Mouse (Mus musculus): ENCODE measurements around the gene Gm21987. TPM values are rescaled to one million over a fixed set of nuclear protein-coding genes. Genes with fewer than 3 reads are reported as not detected.

The Gm21987 gene
- polyA plus RNA-seq, 1 experiment from 2014 or later: not detected

- WGBS (ENCODE audit: insufficient replicate concordance): 38% methylated on average over 7 of the region's 7 CpGs
- no peak for ATAC-seq
These were observed 16.8 kb downstream of the Gm21987 start for GRCm38 (mm10) chr16:38363657-38364056.

GRCm38 (mm10) chr16:38365390-38365789, 18.6 kb downstream of the Gm21987 start:
- peaks cover 75% of the 10 kb centered on the region for H3K4me1 ChIP-seq
- H3K27me3 ChIP-seq (replicated peaks): no peaks in the 10 kb centered on the region
- no peak overlapping the region for H3K9ac ChIP-seq
- no peak for ATAC-seq
- H3K9me3 ChIP-seq (replicated peaks): no peaks in the 10 kb centered on the region
- H3K36me3 ChIP-seq: no peaks in the 10 kb centered on the region
- 85% methylated on average over 10 of the region's 10 CpGs for WGBS (ENCODE audit: insufficient replicate concordance)
- no peak overlapping the region for H3K4me3 ChIP-seq
- 0 out of 2 replicates have a peak overlapping the region, but pooled peaks have one; percentile 2 for H3K27ac ChIP-seq
- H3K4me2 ChIP-seq: no peak overlapping the region

More at GRCm38 (mm10) chr16:38363657-38364056, 16.8 kb downstream of the Gm21987 start:
- Histone ChIP-seq H3K27ac (no peak overlapping the region), H3K4me3 (no peak overlapping the region), H3K36me3 (no peaks in the 10 kb centered on the region), H3K4me1 (peaks cover 65% of the 10 kb centered on the region), H3K27me3 (replicated peaks) (no peaks in the 10 kb centered on the region), H3K9ac (no peak overlapping the region), H3K9me3 (replicated peaks) (no peaks in the 10 kb centered on the region), H3K4me2 (no peak overlapping the region)

GRCm38 (mm10) chr16:38366231-38366630, 19.4 kb downstream of the Gm21987 start:
- Histone ChIP-seq H3K9ac (no peak overlapping the region), H3K4me1 (peaks cover 82% of the 10 kb centered on the region), H3K9me3 (replicated peaks) (no peaks in the 10 kb centered on the region), H3K4me3 (no peak overlapping the region), H3K27ac (no peak overlapping the region), H3K36me3 (no peaks in the 10 kb centered on the region), H3K4me2 (no peak overlapping the region; the same call in 1 of the 2 replicates), H3K27me3 (replicated peaks) (no peaks in the 10 kb centered on the region)
- 72% methylated on average over 4 of the region's 4 CpGs for WGBS (ENCODE audit: insufficient replicate concordance)
- no peak for ATAC-seq

GRCm38 (mm10) chr16:38368336-38368735, 21.5 kb downstream of the Gm21987 start:
- H3K27ac ChIP-seq: peak overlapping the region; percentile 96
- H3K9ac ChIP-seq: peak overlapping the region; percentile 2; the same call in 1 of the 2 replicates
- no peak for ATAC-seq
- no peaks in the 10 kb centered on the region for H3K36me3 ChIP-seq
- no peak overlapping the region for H3K4me3 ChIP-seq
- H3K9me3 ChIP-seq (replicated peaks): no peaks in the 10 kb centered on the region
- WGBS (ENCODE audit: insufficient replicate concordance): 45% methylated on average over 10 of the region's 10 CpGs
- peak overlapping the region; percentile 32 for H3K4me2 ChIP-seq
- no peaks in the 10 kb centered on the region for H3K27me3 ChIP-seq (replicated peaks)
- H3K4me1 ChIP-seq: peaks cover 78% of the 10 kb centered on the region

- Histone ChIP-seq H3K27ac (peak overlapping the region; percentile 96), H3K4me2 (no peak overlapping the region)
These were observed 22.2 kb downstream of the Gm21987 start for GRCm38 (mm10) chr16:38369000-38369399.

GRCm38 (mm10) chr16:38369431-38369830, 22.6 kb downstream of the Gm21987 start:
- ATAC-seq: no peak
- WGBS (ENCODE audit: insufficient replicate concordance): 82% methylated on average over 8 of the region's 8 CpGs
- Histone ChIP-seq H3K27me3 (replicated peaks) (no peaks in the 10 kb centered on the region), H3K4me3 (no peak overlapping the region), H3K9ac (no peak overlapping the region), H3K4me2 (no peak overlapping the region), H3K9me3 (replicated peaks) (no peaks in the 10 kb centered on the region), H3K27ac (peak overlapping the region; percentile 96), H3K4me1 (peaks cover 79% of the 10 kb centered on the region), H3K36me3 (peaks cover 4% of the 10 kb centered on the region; the same call in 1 of the 2 replicates)

More at GRCm38 (mm10) chr16:38369000-38369399, 22.2 kb downstream of the Gm21987 start:
- peaks cover 78% of the 10 kb centered on the region for H3K4me1 ChIP-seq
- H3K27me3 ChIP-seq (replicated peaks): no peaks in the 10 kb centered on the region
- no peak overlapping the region for H3K9ac ChIP-seq
- no peak for ATAC-seq
- H3K9me3 ChIP-seq (replicated peaks): no peaks in the 10 kb centered on the region
- peaks cover 1% of the 10 kb centered on the region; the same call in 1 of the 2 replicates for H3K36me3 ChIP-seq
- whole genome bisulfite sequencing (ENCODE audit: insufficient replicate concordance): 87% methylated on average over 7 of the region's 7 CpGs
- no peak overlapping the region for H3K4me3 ChIP-seq

GRCm38 (mm10) chr16:38369992-38370484, 23.2 kb downstream of the Gm21987 start:
- no peak overlapping the region for H3K4me3 ChIP-seq
- H3K4me2 ChIP-seq: no peak overlapping the region
- no peak for ATAC-seq
- peak overlapping the region; percentile 55; the same call in 1 of the 2 replicates for H3K9ac ChIP-seq
- H3K27ac ChIP-seq: peak overlapping the region; percentile 96
- peaks cover 4% of the 10 kb centered on the region; the same call in 1 of the 2 replicates for H3K36me3 ChIP-seq
- H3K9me3 ChIP-seq (replicated peaks): no peaks in the 10 kb centered on the region
- peaks cover 80% of the 10 kb centered on the region for H3K4me1 ChIP-seq
- whole genome bisulfite sequencing (ENCODE audit: insufficient replicate concordance): 73% methylated on average over 4 of the region's 4 CpGs
- H3K27me3 ChIP-seq (replicated peaks): no peaks in the 10 kb centered on the region

- H3K9me3 ChIP-seq (replicated peaks): no peaks in the 10 kb centered on the region
- H3K4me1 ChIP-seq: peaks cover 80% of the 10 kb centered on the region
- H3K4me3 ChIP-seq: no peak overlapping the region
- H3K9ac ChIP-seq: peak overlapping the region; percentile 55
- 72% methylated on average over 8 of the region's 8 CpGs for WGBS (ENCODE audit: insufficient replicate concordance)
- peak overlapping the region; percentile 70 for H3K4me2 ChIP-seq
- H3K27ac ChIP-seq: peak overlapping the region; percentile 96
- H3K36me3 ChIP-seq: peaks cover 4% of the 10 kb centered on the region; the same call in 1 of the 2 replicates
- no peak for ATAC-seq
- H3K27me3 ChIP-seq (replicated peaks): no peaks in the 10 kb centered on the region
These were observed 24.0 kb downstream of the Gm21987 start for GRCm38 (mm10) chr16:38370633-38371374.

GRCm38 (mm10) chr16:38371705-38372296, 25.0 kb downstream of the Gm21987 start:
- Histone ChIP-seq H3K9ac (peak overlapping the region; percentile 77), H3K4me2 (peak overlapping the region; percentile 70), H3K9me3 (replicated peaks) (no peaks in the 10 kb centered on the region), H3K27ac (peak overlapping the region; percentile 96), H3K36me3 (peaks cover 4% of the 10 kb centered on the region; the same call in 1 of the 2 replicates), H3K4me3 (peak overlapping the region; percentile 63), H3K4me1 (peaks cover 83% of the 10 kb centered on the region), H3K27me3 (replicated peaks) (no peaks in the 10 kb centered on the region)
- 24% methylated on average over 15 of the region's 15 CpGs for WGBS (ENCODE audit: insufficient replicate concordance)
- peak; percentile 94 for ATAC-seq

GRCm38 (mm10) chr16:38372876-38373275, 26.0 kb downstream of the Gm21987 start:
- Histone ChIP-seq H3K9ac (peak overlapping the region; percentile 77), H3K4me2 (peak overlapping the region; percentile 70), H3K9me3 (replicated peaks) (no peaks in the 10 kb centered on the region), H3K27ac (peak overlapping the region; percentile 96), H3K4me3 (peak overlapping the region; percentile 63), H3K36me3 (peaks cover 14% of the 10 kb centered on the region), H3K27me3 (replicated peaks) (no peaks in the 10 kb centered on the region), H3K4me1 (peaks cover 92% of the 10 kb centered on the region)
- 62% methylated on average over 4 of the region's 4 CpGs for WGBS (ENCODE audit: insufficient replicate concordance)
- no peak for ATAC-seq

- H3K36me3 ChIP-seq: peaks cover 17% of the 10 kb centered on the region
- peak overlapping the region; percentile 63 for H3K4me3 ChIP-seq
- 76% methylated on average over 10 of the region's 10 CpGs for WGBS (ENCODE audit: insufficient replicate concordance)
- peaks cover 90% of the 10 kb centered on the region for H3K4me1 ChIP-seq
- no peaks in the 10 kb centered on the region for H3K9me3 ChIP-seq (replicated peaks)
- no peak for ATAC-seq
- peak overlapping the region; percentile 77 for H3K9ac ChIP-seq
- no peaks in the 10 kb centered on the region for H3K27me3 ChIP-seq (replicated peaks)
- H3K4me2 ChIP-seq: peak overlapping the region; percentile 70
- peak overlapping the region; percentile 96 for H3K27ac ChIP-seq
These were observed 26.6 kb downstream of the Gm21987 start for GRCm38 (mm10) chr16:38373439-38373838.

GRCm38 (mm10) chr16:38373941-38374340, 27.1 kb downstream of the Gm21987 start:
- 76% methylated on average over 16 of the region's 16 CpGs for WGBS (ENCODE audit: insufficient replicate concordance)
- Histone ChIP-seq H3K36me3 (peaks cover 22% of the 10 kb centered on the region), H3K27me3 (replicated peaks) (no peaks in the 10 kb centered on the region), H3K27ac (peak overlapping the region; percentile 96), H3K4me2 (peak overlapping the region; percentile 70), H3K4me1 (peaks cover 90% of the 10 kb centered on the region), H3K4me3 (peak overlapping the region; percentile 63), H3K9me3 (replicated peaks) (no peaks in the 10 kb centered on the region), H3K9ac (peak overlapping the region; percentile 70)
- no peak for ATAC-seq
